Mouse (Mus musculus) lung, embryonic 14.5 days (tissue): Measurements from ENCODE around the gene Pak1. TPM values are rescaled to one million over a fixed set of nuclear protein-coding genes. Genes with fewer than 3 reads are reported as not detected.

Experiments used
- ATAC-seq: fragments of 200-750 bp; cut with Nextera tagmentation; 2 replicates; pipeline ENCODE4 v1.8.0; 2017; ENCODE audit warnings: mild to moderate bottlenecking, moderate TSS enrichment, moderate library complexity; ENCODE audit not compliant: insufficient read depth
- DNase-seq: peaks from one replicate; pipeline ENCODE4 v3.0.0-alpha.2; 2015
- H3K27ac ChIP-seq: fragments of 300-500 bp; sonication (generic); 2 replicates; pipeline ENCODE4 v1.5.1; 2014; ENCODE audit warnings: low read depth, mild to moderate bottlenecking, moderate library complexity
- H3K27me3 ChIP-seq: fragments of 300-500 bp; sonication (generic); 2 replicates; pipeline ENCODE4 v1.6.1; 2014; ENCODE audit warnings: low read length, control low read depth; ENCODE audit not compliant: insufficient read depth
- H3K36me3 ChIP-seq: fragments of 300-500 bp; sonication (generic); 2 replicates; pipeline ENCODE4 v1.6.1; 2014; ENCODE audit warnings: control low read depth; ENCODE audit not compliant: insufficient read depth
- H3K4me1 ChIP-seq: fragments of 300-500 bp; sonication (generic); 2 replicates; pipeline ENCODE4 v1.6.1; 2014; ENCODE audit warnings: antibody characterized with exemption, control low read depth; ENCODE audit not compliant: insufficient read depth
- H3K4me2 ChIP-seq: fragments of 300-500 bp; sonication (generic); 2 replicates; pipeline ENCODE4 v1.6.1; 2014; ENCODE audit warnings: mild to moderate bottlenecking
- H3K4me3 ChIP-seq: fragments of 300-500 bp; sonication (generic); 2 replicates; pipeline ENCODE4 v1.5.1; 2014; ENCODE audit warnings: low read depth, low read length
- H3K9ac ChIP-seq: fragments of 300-500 bp; sonication (generic); 2 replicates; pipeline ENCODE4 v1.6.1; 2014
- H3K9me3 ChIP-seq: fragments of 300-500 bp; sonication (generic); 2 replicates; pipeline ENCODE4 v1.6.1; 2016; ENCODE audit warnings: low read depth, low read length, control low read depth
- CTCF ChIP-seq: IDR thresholded peaks from 2 replicates; pipeline ENCODE4 v1.5.1; 2016; ENCODE audit warnings: antibody characterized with exemption, low read depth
- WGBS: fragments of 180-500 bp; shearing (Covaris S2); extraction: QIAGEN DNeasy Blood & Tissue Kit; methylation state at CpG from one replicate; pipeline ENCODE4 v1.1.7; 2014; 5-methylcytosine and 5-hydroxymethylcytosine counted together
- polyA plus RNA-seq: library from polyadenylated mRNA; unstranded; fragments of >200 nt; fragmentation: Nextera tagmentation; extraction: Ambion mirVana; gene quantifications from 2 replicates; pipeline ENCODE4 v1.2.1, GENCODE M21; 2014

Gene Pak1
- polyA plus RNA-seq, 1 experiment from 2014 or later, result 19.2 TPM

GRCm38 (mm10) chr7:97766406-97767166, 21.8 kb upstream of the Pak1 start:
- H3K9ac ChIP-seq, result no peak overlapping the region
- ATAC-seq (no peak), DNase-seq (no peak)
- H3K4me3 ChIP-seq, result no peak overlapping the region
- H3K9me3 ChIP-seq, result no peaks in the 10 kb centered on the region
- no peak for TF ChIP-seq CTCF
- 68% methylated on average over 9 of the region's 9 CpGs for WGBS
- no peaks in the 10 kb centered on the region for H3K4me1 ChIP-seq
- no peak overlapping the region for H3K4me2 ChIP-seq
- H3K27ac ChIP-seq, result no peak overlapping the region
- H3K27me3 ChIP-seq, result no peaks in the 10 kb centered on the region
- H3K36me3 ChIP-seq, result no peaks in the 10 kb centered on the region

DNA sequence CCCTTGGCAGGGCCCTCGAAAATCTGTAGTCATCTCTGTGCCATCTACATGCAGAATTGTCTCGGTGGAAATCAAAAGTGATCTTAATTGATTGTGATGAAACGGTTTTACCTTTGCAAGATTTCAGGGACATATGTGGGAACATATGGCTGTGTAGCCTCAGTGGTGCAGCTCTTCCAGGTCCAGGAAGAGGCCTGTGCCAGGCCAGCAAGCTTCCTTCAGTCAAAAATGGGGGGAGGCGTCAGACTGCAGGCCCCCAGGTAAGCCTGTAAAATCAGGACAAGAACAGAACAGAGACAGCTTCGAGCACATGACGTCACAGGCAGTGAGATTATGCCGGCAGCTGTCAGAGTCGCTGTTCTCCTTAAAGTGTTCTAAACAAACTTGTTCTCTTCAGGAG, 20.5 kb upstream of the Pak1 start:
- TF ChIP-seq CTCF, result no peak
- Histone ChIP-seq H3K9me3 (no peaks in the 10 kb centered on the region), H3K4me1 (no peaks in the 10 kb centered on the region), H3K9ac (no peak overlapping the region), H3K27me3 (no peaks in the 10 kb centered on the region), H3K4me3 (no peak overlapping the region), H3K4me2 (no peak overlapping the region), H3K27ac (no peak overlapping the region), H3K36me3 (no peaks in the 10 kb centered on the region)
- no peak for DNase-seq
- 58% methylated on average over 8 of the region's 8 CpGs for WGBS
- no peak for ATAC-seq

GRCm38 (mm10) chr7:97769020-97769419, 19.3 kb upstream of the Pak1 start:
- no peak for DNase-seq
- WGBS, result 74% methylated on average over 4 of the region's 4 CpGs
- no peak for ATAC-seq

GRCm38 (mm10) chr7:97770841-97771620, 17.3 kb upstream of the Pak1 start:
- 61% methylated on average over 6 of the region's 6 CpGs for WGBS
- DNase-seq (no peak), ATAC-seq (no peak)
- Histone ChIP-seq H3K27ac (no peak overlapping the region), H3K36me3 (no peaks in the 10 kb centered on the region), H3K9me3 (no peaks in the 10 kb centered on the region), H3K4me2 (no peak overlapping the region), H3K4me3 (no peak overlapping the region), H3K27me3 (no peaks in the 10 kb centered on the region), H3K9ac (no peak overlapping the region), H3K4me1 (no peaks in the 10 kb centered on the region)
- TF ChIP-seq CTCF, result no peak

More at GRCm38 (mm10) chr7:97769020-97769419, 19.3 kb upstream of the Pak1 start:
- H3K9ac ChIP-seq, result no peak overlapping the region
- H3K4me1 ChIP-seq, result no peaks in the 10 kb centered on the region
- TF ChIP-seq CTCF, result no peak
- H3K27me3 ChIP-seq, result no peaks in the 10 kb centered on the region
- no peak overlapping the region for H3K27ac ChIP-seq
- H3K4me3 ChIP-seq, result no peak overlapping the region
- H3K36me3 ChIP-seq, result no peaks in the 10 kb centered on the region
- H3K4me2 ChIP-seq, result no peak overlapping the region
- H3K9me3 ChIP-seq, result no peaks in the 10 kb centered on the region

- Histone ChIP-seq H3K27ac (no peak overlapping the region), H3K36me3 (no peaks in the 10 kb centered on the region), H3K27me3 (no peaks in the 10 kb centered on the region), H3K4me1 (no peaks in the 10 kb centered on the region), H3K4me3 (no peak overlapping the region), H3K4me2 (no peak overlapping the region), H3K9me3 (no peaks in the 10 kb centered on the region), H3K9ac (no peak overlapping the region)
- no peak for ATAC-seq
- WGBS, result 46% methylated on average over 3 of the region's 3 CpGs
- DNase-seq, result no peak
- no peak for TF ChIP-seq CTCF
Observed at GRCm38 (mm10) chr7:97775380-97775779, 13.0 kb upstream of the Pak1 start.

- no peaks in the 10 kb centered on the region for H3K27me3 ChIP-seq
- WGBS, result 42% methylated on average over 2 of the region's 2 CpGs
- no peaks in the 10 kb centered on the region for H3K9me3 ChIP-seq
- H3K4me3 ChIP-seq, result no peak overlapping the region
- H3K36me3 ChIP-seq, result no peaks in the 10 kb centered on the region
- H3K4me2 ChIP-seq, result no peak overlapping the region
- no peak for DNase-seq
- H3K27ac ChIP-seq, result no peak overlapping the region
- ATAC-seq, result no peak
- H3K4me1 ChIP-seq, result no peaks in the 10 kb centered on the region
- TF ChIP-seq CTCF, result no peak
- H3K9ac ChIP-seq, result no peak overlapping the region
Observed at GRCm38 (mm10) chr7:97775923-97776322, 12.4 kb upstream of the Pak1 start.

DNA sequence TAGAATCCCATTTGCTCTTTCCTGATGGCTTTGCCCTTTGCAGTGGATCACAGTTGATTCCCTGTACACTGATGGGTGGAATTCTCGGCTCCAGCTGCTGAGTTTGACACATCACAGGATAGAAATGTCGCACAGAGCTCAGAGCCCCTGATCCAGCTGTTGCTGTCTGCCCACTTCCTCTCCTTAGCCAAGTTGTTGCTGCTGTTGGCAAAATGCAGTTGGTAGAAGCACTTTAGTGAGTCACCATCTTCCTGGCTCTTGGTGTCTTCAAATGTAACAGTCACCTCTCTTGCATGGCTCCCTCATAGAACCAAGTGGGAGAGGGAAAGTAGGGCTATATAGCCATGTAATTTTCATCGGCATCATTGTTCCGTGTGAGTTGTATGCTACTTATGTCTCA, 11.2 kb upstream of the Pak1 start:
- no peaks in the 10 kb centered on the region for H3K9me3 ChIP-seq
- no peaks in the 10 kb centered on the region for H3K4me1 ChIP-seq
- TF ChIP-seq CTCF, result no peak
- no peaks in the 10 kb centered on the region for H3K36me3 ChIP-seq
- H3K4me2 ChIP-seq, result no peak overlapping the region
- no peak overlapping the region for H3K27ac ChIP-seq
- ATAC-seq (no peak), DNase-seq (no peak)
- no peak overlapping the region for H3K4me3 ChIP-seq
- no peaks in the 10 kb centered on the region for H3K27me3 ChIP-seq
- H3K9ac ChIP-seq, result no peak overlapping the region
- WGBS, result 89% methylated on average over 4 of the region's 4 CpGs
